Mouse (Mus musculus) skeletal muscle tissue, postnatal 0 days (tissue): ENCODE results near the gene Gm17364. TPM values are rescaled to one million over a fixed set of nuclear protein-coding genes. Genes with fewer than 3 reads are reported as not detected.

ENCODE experiments used
- polyA plus RNA-seq: library from polyadenylated mRNA; unstranded; fragments of >200 nt; fragmentation: Nextera tagmentation; extraction: Ambion mirVana; gene quantifications from 2 replicates; pipeline ENCODE4 v1.2.1, GENCODE M21; 2015

Gm17364 gene
- not detected in 2 replicates for polyA plus RNA-seq

GRCm38 (mm10) chr13:41273927-41274650, at the start of gene Gm17364:
TSS of gene Gm17364 (minus strand) at chr13:41273977.

GRCm38 (mm10) chr13:41249538-41250317, 24.0 kb downstream of the Gm17364 start, which contains the start of gene Smim13:
TSS of gene Smim13 (plus strand) at chr13:41249844.

Other genes starting within 250 kb of the Gm17364 start
- gene Mak, start 194.3 kb downstream of the Gm17364 start, polyA plus RNA-seq = not detected in 2 replicates
- gene Gcm2, start 162.9 kb downstream of the Gm17364 start, polyA plus RNA-seq = not detected in 2 replicates
- gene Sycp2l, start 159.7 kb downstream of the Gm17364 start, polyA plus RNA-seq = not detected in 2 replicates
- gene Elovl2, start 53.6 kb downstream of the Gm17364 start, polyA plus RNA-seq = 0.18 and 0.51 TPM in 2 replicates
- 15.5 and 17.9 TPM in 2 replicates for gene Smim13, start 24.1 kb downstream of the Gm17364 start, polyA plus RNA-seq
- 6.9 and 8.9 TPM in 2 replicates for gene Nedd9, start 213.4 kb upstream of the Gm17364 start, polyA plus RNA-seq